Mouse (Mus musculus) lung, adult 2 months (tissue): ENCODE measurements around the gene Gm7694.

Source experiments
- CTCF ChIP-seq: fragments of 200-500 bp; IDR thresholded peaks from 2 replicates; pipeline ENCODE4 v1.5.1; 2011; ENCODE audit warnings: mild to moderate bottlenecking, low read length, control low read depth; ENCODE audit not compliant: insufficient read depth
- POLR2A ChIP-seq: fragments of 200-500 bp; IDR thresholded peaks from 2 replicates; pipeline ENCODE4 v1.6.1; 2011; ENCODE audit warnings: low read depth, mild to moderate bottlenecking, control low read depth, low read length, borderline replicate concordance; ENCODE audit errors: extremely low read depth

DNA sequence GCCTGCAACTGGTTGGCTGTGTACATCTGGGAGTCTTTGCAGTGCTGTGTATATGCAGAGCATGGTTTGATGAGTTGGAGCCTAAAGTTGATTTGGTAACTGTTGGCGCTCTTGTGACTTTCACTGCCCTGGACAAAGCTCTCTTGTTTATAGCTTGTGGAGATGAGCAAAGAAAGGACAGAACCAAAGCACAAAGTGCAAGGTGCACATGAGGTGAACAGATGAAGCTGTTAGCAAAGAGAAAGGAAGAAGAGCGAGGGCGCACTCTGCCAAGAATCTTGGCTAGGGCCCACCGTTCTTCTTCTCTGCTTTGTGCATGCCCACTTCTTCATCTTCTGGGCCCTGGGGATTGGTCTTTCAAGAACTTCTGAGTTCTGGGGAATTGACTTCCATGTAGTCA is 37.8 kb upstream of the Gm7694 start:
- TF ChIP-seq POLR2A (no peak), CTCF (no peak)
